Mouse (Mus musculus) R1 (cell line): ENCODE results near the gene Dctn3.
"Not testable (repeated sequence)": the region's sequence is repeated elsewhere in the genome, so short reads cannot be mapped to it uniquely, and the experiment has no call there.

Experiments used
- DNase-seq: peaks from one replicate; pipeline ENCODE4 v3.0.0-alpha.2; 2018; ENCODE audit warnings: low read depth, low spot score

Dctn3 gene

DNA sequence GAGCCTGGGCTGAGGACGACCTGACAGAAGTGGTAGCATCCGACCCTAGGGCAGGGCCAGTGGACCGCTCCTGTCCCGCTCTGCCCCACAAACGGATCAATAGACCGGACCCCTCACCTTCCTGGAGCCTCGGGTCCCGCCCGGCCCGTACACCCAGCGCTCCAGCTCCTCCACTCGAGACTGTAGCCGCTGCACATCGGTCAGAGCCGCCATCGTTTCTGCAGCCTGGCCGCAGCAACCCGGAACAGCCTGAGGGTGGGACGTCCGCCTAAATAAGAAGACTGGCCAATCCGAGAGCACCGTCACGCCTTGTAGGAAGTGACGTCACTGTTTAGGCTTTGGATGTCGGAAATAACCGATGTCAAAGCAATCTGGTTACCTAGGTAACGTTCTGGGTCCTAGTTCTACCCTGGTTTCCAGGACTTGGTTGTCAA, at the start of gene Dctn3:
Gene Dctn3, minus strand, starts transcription at position 253 of the 434 bp plus-strand sequence.
- DNase-seq: peak; percentile 99

DNA sequence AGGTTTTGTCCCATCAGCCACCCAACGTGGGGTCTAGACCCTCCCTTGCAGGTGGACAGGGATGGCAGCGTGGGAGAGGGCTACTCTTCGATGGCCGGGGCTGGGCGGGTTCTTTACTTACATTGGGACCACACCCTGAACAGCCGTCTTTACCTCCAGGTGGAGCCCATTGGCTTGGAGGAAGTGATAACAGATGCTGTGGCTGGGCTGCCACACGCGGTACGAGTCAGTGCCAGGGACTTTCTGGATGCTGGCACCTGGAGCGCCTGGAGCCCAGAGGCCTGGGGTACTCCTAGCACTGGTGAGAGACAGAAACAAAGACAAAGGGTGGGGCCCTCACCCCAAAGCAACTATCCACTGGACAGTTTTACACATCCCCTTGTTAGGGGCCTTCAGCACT, 44.3 kb upstream of the Dctn3 start:
- DNase-seq: not testable (repeated sequence)

DNA sequence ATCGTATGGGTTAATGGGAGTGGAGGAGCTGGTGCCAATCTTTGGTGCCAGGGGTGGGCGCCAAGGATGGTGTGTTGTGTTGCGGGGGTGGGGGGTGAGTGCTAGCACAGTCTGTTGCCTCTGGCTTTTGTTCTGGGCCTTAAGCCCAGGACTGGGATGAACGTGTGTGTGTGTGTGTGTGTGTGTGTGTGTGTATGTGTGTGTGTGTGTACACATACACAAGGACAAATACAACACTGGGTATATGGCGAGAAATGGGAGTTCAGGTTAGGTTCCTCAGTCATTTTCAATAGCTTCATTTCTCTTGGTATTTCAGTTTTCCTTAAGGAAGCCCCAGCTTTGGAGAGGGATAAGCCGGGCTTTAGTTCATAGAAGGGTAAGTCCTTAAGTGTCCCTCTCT, 40.2 kb upstream of the Dctn3 start:
- not testable (repeated sequence) for DNase-seq

DNA sequence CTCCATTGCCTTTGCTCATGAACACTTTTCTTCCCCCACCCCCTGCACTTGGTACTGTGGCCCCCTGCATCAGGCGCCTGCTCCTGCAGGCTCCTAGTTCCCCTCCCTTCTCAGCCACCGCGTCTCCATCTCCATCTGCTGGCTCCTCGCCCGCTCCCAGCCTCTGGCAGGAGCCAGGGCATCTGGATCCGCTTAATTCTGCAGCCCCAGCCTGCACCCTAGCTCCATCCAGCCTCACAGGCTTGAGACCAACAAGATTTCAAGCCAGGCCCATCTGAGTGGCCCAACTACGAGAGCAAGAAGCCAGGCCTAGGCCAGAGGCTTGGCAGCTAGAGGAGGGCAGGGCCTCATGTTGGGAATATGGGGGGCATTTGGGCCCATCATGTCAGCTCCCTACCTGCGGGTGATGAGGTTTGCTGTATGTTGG, 39.7 kb upstream of the Dctn3 start:
- not testable (repeated sequence) for DNase-seq

DNA sequence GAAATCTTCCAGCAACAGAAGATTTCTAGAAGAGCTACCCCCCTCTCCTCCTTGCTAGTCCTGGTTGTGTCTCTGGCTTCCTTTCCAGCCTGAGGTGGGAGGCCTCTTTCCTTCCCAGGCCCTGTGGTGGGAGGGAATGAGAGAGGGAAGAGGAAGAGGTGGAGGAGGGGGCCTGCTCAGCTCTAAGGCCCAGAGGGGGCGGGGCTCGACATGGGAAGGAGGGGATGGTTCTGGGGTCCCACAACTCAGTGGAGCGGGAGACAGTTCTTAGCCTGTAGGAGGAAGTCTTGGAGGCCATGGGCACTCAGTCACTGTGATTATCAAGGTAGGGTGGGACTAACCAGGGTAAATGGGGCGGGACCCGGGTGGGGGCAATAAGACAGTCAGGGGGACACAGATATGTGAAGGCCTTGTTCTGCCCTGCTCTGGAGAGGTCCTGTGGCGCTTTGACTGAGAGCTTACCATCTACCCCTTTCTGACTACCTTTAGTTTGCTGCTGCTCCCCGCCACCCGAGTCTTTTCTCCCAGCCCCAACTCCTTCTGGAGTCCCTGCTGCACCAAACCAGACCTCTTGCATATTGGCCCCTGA, 39.2 kb upstream of the Dctn3 start:
- no peak for DNase-seq

DNA sequence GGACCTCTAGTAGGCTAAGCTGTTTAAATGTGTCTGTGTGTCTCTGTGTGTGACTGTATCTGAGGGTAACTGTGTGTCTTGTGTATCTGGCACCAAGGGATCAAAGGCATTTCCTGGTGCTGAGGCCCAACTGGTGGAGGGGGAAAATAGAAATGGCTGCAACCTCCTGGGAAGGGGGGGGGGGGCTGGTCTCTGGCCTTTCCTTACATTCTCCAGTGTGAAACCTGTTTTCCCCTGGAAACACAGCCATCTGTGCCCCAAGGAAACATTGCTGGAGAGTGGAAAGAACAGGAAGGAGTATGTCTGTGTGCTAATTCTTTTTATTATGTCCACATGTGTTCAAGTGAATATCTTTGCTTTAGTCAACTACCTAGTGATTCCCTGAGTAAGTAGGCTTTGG, 38.7 kb upstream of the Dctn3 start:
- no peak for DNase-seq

DNA sequence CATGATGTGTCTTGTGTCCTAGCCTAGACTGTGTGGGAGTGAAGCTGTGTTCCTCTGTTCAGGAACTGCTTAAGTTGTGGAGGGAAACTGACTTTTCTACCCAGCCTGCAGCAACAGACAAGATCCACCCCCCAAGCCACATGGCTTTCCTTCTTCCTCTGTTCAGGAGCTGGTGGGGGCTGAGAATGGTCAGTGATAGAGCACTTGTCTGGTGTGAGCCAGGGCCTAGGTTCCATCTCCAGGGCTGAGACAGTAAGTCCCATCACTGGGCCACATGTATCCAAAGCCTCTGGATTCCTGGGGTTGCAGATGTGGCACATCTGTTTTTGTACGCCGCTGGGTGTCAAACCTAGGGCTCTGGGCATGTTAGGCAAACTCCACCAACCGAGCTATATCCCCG, 37.9 kb upstream of the Dctn3 start:
- DNase-seq: no peak

DNA sequence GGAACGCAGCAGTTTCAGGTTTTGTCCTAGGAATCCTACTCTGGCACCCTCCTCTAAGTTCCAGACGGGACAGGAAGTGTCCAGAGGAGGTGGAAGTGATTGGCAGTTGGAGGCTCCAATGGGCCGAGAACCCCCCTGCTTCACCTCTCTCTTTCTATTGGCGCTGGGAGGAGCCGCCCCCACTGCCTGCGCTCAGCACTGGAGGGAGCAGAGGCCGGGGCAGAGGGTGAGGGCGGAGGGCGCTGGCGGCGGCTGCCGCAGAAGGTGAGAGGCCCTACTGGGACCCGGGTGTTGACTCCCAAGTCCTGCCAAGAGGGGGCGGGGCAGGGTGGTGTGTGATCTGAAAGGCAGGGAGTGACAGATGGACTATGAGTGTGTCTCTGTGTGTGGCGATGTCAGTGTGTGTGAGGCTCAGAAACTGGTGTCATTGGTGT, 37.3 kb upstream of the Dctn3 start:
- DNase-seq: peak; percentile 96

DNA sequence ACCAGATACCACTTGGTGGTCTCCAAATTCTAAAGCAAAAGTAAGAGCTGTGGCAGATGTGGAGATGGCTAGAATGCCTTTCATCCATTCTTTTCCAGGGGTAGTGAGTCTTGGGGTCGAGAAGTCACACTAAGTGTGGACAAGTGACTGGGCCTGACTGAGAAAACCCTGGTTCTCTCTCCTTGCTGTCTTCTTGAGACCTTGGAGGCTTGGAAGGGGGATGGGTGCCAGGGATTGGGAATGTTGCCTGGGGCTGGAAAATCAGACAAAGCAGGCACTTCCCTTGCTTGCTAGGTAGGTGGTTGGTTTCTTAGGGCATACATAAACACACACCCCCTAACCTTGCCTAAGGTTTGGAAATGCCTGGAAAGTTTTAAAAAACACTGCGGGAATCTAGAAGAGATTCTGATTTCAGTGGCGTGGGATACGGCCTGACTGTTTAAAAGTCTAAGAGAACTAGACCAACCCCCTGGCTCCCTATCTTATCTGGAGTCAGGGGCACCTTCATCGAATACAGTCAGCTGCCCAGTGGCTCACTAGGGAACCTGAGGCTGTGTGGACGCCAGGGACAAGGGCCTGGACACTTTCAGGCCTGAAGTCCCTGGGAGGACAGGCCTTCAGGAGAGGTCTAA, 36.8 kb upstream of the Dctn3 start:
- peak; percentile 24 for DNase-seq

DNA sequence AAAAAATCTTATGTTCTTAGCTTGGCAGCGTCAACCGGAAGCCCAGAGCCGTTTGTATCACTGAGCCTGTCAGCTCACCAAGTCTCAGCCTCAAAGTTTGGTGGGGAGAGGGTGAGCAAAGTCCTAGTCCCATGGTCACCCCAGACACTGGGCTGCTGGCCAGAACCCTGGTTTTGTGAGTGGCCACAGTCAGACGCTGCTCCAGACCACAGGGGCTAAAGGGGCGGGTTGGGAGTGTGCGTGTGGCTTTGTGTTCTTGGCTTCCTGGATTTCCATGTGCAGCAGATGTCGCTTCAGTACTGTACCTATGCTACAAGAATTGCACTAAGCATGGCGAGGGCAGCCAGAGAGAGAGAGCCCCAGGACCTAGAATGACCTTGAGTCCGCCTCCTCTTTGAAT, 36.2 kb upstream of the Dctn3 start:
- no peak for DNase-seq

DNA sequence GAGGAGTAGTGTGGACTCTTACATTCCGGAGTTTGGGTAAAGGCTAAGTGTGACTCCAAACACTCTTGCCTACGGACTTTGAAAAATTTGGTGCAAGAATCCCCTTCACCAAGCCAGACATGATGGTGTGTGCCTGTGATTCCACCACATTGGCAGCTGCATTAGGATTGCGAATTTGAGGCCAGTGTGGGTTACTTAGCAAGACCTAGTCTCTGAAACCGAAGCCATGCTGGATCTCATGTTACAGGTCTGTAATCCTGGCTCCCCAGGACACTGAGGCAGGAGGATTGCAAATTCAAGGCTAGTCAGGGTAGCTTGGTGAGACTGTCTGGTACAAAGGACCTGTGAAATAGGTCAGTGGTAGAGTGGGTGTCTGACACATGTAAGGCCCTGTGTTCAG, 35.7 kb upstream of the Dctn3 start:
- no peak for DNase-seq

DNA sequence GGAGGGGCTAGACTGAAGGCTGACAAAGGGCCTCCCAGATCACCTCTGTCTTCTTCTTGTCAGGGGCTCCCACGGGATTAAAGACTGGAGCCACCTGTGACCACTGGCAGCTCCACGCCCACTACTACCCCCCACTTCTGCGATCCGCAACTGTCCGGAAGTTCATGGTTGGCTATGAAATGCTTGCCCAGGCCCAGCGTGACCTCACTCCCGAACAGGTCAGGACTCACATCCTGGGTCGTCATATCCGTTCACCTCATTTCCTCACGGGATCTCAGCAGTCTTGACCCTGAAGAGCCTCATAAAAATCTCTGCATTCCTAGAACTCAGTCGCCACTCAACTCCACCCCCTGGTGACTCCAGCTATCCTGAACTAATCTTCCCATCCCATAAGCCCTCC, 35.1 kb upstream of the Dctn3 start:
- DNase-seq: peak; percentile 57

DNA sequence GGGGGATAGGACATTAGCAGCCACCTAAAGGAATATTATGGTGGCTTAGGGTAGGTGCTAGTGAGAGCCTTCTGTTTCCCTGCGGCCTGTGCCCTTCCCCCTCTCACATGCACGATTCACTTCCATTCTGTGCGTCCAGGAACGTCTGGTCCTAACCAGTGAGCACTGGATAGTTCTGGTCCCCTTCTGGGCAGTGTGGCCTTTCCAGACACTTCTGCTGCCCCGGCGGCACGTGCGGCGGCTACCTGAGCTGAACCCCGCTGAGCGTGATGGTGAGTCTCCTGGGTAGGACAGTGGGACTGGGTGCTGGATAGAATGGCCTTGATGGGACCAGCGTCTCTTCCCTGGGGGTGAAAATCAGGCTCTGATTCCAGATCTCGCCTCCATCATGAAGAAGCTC, 34.4 kb upstream of the Dctn3 start:
- no peak for DNase-seq

DNA sequence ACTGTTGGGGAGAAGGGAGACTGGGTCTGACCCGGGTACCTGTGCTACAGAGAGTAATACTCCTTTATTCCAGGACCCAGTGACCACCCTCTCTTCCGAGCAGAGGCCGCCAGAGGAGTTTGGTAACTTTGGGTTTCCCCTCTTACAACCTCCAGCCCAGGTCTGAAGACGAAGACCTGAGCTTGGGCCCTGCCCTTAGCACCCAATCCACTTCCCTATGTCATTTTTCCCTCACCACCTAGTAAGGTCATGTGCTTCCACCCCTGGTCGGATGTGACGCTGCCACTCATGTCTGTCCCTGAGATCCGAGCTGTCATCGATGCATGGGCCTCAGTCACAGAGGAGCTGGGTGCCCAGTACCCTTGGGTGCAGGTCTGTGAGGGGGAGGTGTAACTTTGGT, 33.5 kb upstream of the Dctn3 start:
- DNase-seq: no peak

DNA sequence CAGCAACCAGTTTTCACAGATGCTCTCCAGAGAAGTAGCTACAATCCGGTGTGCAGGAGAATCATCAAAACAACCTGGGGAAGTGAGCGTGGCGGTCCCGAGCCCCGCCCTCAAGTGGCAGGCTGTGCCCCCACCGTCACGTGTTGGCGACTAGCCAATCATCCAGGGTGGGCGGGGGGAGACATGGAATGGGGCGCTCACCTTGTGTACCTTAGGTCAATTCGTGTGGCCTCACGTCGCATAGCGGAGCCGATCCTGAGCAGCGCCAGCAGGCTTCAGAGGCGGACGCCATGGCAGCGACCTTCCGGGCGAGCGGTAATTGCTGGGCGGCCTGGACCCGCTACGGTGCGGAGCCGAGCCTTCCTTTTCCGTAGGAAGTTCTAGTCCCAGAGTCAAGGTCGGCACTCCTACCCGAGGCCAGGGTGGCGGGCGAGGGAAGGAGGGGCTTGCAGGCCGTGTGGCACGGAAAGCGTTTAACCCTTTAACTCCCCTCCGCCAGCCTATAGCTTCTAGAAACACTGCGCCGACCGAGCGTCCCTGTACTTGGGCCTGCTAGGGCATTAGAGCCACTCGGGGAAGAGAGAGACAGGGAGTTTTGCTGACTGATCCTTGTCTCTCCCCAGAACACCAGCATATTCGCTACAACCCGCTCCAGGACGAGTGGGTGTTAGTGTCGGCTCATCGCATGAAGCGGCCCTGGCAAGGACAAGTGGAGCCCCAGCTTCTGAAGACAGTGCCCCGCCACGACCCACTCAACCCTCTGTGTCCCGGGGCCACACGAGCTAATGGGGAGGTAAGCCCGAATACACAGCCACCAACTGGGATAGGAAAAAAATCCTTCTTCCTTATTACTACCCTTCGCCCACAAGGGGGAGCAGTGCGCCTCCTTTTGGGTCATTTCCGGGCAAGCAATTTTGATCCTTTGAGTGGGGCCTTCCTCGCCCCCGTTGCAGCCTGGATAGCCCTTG, 32.7 kb upstream of the Dctn3 start, which contains the start of gene Sigmar1:
Gene Sigmar1, minus strand, starts transcription at position 820 of the 968 bp plus-strand sequence.
- peak; percentile 97 for DNase-seq

DNA sequence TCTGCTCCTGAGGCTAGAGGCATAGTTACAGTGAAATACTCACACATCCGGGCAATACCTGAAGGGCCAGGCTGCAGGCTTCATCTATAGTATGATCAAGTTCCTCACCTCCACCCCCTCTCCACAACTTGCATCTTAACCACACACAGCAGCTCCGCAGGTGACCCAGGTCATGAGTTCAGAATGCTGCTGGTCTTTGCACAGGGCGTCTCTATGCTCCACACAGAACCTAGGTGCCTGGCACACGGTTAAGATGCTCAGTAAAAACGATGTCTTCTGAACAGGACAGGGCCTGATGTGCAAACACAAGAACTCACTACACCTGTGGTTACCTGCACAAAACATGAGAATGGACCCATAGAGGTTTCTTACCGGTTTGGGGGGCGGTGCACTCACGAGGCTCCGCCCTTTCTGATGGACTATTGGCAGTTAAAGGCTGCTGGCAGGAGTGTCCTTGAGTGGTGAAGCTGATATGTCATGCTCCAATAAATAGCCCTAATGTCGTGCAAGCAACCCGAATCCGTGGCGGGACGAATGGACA, 31.9 kb upstream of the Dctn3 start, which contains the start of gene Galt:
Gene Galt, plus strand, starts transcription at position 432 of the 541 bp plus-strand sequence.
- peak; percentile 93 for DNase-seq

DNA sequence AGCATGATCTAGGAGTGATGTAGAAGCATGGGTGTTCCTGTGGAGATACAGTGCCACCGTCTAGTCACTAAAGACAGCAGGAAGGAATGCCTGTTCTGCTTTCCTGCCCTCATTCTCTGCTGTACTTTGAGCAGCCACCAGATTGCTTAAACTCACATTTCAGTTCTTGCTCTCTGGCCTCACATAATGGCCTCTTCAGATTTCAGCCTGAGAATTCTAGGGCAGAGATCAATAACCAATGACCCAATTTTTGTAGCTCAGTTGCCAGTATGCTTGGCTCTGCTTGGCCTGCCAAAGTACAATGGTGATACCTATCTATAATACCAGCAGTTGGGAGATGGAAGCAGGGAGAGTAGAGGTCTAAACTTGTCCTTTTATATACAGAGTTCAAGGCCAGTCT, 22.1 kb upstream of the Dctn3 start:
- DNase-seq: no peak

DNA sequence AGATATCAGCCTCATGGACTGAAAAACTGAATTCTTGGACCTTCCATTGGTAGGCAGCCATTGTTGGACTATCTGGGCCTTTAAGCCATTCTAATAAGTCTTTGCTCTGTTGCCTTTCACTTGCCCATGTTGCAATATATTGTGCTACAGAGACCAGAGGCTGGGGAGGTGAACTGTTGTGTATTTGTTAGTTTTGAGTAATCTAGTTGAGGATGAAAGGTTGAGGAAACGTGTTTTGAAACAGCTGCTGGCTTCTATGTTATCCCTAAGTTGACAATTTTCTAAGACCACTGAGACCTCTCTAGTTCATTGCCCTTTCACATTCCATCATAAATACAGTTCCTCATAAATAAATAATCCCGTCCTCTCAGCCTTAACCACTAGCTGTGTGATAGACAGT, 21.2 kb upstream of the Dctn3 start:
- DNase-seq: no peak

DNA sequence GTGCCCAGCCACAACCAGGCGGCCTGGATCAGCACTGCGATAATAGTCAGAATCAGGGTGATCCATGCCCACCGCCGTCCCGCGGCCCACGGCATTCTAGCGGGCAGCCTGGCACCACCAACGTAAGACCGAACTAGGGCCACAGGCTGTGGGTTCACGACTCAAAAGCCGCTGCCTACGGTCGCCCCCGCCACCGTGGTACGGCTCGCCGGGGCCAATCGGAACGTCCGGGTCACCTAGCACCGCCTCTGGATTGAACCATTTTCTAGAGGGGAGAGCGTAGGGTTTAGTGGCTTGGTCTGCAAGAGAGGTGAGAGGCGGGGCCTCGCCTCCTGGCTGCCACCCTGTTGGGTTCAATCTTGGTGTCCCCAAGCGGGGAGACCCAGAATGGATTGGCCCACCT, 18.2 kb upstream of the Dctn3 start:
- DNase-seq: peak; percentile 99

DNA sequence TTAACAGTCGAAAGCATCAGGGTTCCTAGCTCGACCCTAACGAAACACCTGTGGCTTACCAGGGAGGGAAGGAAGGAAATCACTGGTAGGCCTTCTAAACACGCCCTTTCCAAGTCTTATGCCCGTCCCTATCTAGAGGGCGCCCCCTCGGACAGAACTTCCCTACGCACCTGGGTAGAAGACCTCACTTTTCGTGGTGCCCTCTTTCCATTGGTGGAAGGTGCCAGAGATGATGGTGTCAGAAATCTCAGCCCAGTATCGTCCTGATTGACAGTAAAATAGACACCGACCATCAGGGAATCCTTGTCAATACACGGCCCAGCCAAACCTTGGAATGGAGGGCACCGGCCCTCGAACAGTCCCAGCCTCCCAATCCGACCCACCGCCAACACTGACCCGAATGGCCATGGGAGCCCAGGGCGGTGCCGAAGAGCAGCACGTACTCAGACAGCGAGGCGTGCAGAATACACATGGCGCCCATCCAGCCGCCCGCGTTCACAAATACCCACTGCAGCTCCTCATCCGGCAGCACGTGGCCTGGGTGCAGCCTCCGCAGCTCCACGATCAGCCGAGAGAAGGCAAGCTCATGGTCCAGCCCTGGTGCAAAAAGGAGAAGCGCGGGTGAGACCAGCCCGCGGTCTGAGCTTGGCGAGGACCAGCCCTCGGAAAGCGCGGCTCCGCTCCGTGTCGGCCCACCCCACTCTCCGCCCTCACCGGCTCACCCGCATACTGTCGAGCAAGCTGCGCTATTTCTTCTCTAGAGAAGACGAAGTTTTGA, 17.6 kb upstream of the Dctn3 start:
- DNase-seq: peak; percentile 57

DNA sequence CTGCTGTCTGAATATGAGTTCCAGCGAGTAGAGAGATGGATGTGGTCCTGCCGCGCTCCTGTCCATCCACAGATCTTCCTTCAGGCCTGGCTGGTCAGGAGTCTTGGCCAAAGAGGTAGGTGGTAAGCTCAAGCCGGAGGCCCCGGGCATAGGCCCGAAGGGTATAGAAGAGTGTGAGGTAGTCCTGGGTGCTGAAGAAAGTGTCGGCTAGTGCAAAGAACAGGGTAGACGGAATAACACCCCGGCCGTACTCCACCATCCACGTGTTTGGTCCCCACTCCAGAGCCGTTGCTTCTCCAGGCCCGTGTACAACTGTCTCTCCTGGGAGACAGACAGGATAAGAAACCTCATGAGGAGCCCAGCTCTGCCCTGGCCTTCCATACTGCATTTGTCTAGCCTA, 16.3 kb upstream of the Dctn3 start:
- DNase-seq: no peak
